Mouse (Mus musculus) ES-CJ7 (cell line): Measurements from ENCODE around the gene Morc3.
A peak's percentile ranks its signal among the peaks of the same experiment; 100 is the strongest.

ENCODE experiments used
- DNase-seq: peaks from one replicate; pipeline ENCODE4 v3.0.0; 2011; ENCODE audit warnings: low read depth, low spot score

Morc3 gene

DNA sequence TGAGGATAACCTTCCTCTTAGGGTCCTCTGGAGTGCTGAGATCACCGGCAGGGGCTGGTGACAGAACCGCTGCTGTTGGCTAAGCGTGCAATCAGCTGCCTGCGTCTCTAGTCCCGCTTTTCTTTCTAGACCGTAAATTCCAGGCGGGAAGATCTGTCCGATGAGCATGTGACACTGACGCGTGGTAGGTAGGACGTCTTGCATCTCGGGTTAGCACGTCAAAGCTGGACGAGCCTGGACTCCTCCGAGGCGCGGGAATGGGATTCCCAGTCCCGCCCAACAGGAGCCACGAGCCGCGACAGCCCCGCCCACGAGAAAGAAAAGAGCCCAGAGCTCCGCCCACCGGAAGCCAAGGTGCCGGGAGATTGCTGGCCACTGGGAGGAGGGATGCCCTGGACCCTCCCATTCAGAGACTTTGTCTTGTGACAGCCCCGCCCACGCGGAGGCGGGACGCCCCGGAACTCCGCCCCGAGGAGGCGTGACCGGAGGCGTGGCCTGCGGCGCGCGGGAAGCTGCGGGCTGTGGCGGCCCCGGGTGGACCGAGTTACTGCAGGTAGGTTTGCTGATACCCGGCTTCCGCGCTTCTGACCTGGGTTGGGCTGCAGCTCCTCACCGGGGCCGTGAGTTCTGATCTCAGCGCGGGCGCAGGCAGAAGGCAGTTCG, 51.6 kb downstream of the Morc3 start, which contains the start of gene Chaf1b:
TSS of gene Chaf1b (plus strand) at position 479 of the 663 bp plus-strand sequence.
- DNase-seq = peak; percentile 97

DNA sequence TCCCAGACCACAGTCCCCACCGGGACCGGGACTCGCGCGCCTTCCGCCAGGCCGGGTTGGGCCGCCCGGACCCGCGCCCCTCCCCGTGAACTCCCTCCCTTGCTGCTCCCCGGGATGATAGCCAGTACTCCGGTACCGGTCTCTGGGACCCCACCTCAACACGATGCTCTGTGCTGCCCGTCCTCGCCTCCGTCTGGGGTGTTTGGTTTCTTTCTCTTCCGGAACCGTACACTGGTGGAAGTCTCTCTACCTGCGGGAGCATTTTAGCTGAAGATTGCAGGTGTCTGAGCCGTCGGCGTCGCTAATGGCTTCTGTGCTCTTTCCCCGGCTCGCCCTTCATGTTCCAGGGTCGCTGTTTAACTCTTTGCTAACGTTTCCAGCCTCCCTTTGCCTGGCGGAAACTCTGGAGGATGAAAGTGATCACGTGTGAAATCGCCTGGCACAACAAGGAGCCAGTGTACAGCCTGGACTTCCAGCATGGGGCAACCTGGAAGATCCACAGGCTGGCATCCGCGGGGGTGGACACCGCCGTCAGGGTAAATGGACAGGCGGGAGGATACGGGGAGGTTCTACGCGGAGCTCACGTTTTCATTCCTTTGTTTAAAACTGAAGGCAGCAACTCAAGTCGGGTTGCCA, 52.3 kb downstream of the Morc3 start:
- DNase-seq = peak; percentile 36

DNA sequence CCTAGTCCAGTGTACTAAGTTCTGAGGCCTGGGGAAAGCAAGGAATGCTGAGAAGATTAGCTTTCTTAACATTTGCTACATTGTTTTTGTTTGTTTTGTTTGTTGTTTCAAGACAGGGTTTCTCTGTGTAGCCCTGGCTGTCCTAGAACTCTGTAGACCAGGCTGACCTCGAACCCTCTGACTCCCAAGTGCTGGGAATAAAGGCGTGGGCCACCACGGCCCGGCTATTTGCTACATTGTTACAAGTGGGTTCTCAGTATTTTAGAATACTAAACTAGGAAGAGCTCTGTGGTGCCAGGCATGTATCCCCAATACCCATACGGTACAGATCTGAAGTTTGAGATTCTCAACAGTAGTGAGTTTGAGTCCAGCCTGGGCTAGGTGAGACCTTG, 52.8 kb downstream of the Morc3 start:
- DNase-seq = no peak

GRCm38 (mm10) chr16:93888481-93888880, 56.6 kb downstream of the Morc3 start:
- DNase-seq = no peak

DNA sequence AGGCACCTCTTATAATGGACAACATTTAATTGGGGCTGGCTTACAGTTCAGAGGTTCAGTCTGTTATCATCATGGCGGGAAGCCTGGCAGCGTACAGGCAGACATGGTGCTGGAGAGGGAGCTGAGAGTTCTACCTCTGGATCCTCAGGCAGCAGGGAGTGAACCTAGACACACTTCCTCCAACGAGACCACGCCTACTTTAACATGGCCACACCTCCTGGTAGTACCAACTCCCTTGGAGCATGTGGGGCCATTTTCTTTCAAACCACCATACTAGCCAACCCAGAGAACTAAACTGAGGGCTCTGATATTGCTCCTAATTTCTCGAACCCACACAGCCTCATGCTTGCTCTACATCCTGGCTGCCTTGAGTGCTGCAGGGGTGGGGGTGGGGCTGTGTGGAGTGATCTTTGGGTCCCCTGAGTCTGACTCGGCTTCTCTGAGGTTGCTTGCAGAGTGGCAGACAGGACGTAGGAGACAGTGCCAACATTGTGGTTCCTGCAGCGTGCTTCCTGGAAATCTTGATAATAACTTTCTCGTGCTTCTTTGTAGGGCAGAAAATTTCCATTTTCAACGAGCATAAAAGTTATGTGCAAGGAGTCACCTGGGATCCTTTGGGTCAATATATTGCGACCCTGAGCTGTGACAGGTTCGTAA, 59.2 kb downstream of the Morc3 start:
- peak; percentile 75 for DNase-seq

DNA sequence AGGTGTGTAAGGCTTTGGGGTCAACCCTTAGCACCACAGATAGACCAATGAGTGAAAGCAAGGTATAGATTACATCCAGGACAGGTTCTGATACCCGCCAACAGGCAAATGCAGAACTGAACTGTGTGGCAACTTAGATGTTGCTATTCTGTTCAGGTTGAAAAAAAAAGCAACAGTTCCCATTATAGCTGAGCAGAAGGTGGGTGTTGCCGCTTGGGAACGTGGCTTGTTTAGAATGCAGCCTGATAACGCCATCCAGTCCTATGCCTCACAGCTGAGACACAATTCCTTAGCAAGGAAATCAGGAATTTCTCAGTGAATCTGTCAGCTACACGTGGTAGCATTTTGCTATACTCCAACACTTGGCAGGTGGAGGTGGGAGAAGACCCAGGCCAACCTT, 61.4 kb downstream of the Morc3 start:
- no peak for DNase-seq

GRCm38 (mm10) chr16:93903027-93903426, 71.1 kb downstream of the Morc3 start:
- peak; percentile 78 for DNase-seq

GRCm38 (mm10) chr16:93906156-93907014, 74.5 kb downstream of the Morc3 start:
- peak; percentile 87 for DNase-seq

DNA sequence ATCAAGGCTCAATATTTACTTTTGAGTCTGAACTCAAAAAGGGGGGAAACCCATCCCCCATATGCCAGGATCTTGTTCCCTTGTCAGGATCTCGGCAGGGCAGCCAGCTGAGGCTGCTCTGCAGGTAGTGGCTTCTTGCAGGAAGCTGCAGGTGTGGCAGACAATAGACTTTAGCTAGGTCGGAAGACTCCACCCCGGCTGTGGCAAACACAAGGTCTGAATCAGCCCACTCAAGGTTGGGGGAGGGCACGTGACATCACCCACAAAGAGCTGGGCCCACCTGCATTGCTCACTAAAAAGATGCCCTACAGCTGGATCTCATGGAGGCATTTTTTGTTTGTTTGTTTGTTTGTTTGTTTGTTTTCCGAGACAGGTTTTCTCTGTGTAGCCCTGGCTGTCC, 75.8 kb downstream of the Morc3 start:
- DNase-seq = peak; percentile 90

- peak; percentile 66 for DNase-seq
Observed at GRCm38 (mm10) chr16:93908196-93908595, 76.3 kb downstream of the Morc3 start.

DNA sequence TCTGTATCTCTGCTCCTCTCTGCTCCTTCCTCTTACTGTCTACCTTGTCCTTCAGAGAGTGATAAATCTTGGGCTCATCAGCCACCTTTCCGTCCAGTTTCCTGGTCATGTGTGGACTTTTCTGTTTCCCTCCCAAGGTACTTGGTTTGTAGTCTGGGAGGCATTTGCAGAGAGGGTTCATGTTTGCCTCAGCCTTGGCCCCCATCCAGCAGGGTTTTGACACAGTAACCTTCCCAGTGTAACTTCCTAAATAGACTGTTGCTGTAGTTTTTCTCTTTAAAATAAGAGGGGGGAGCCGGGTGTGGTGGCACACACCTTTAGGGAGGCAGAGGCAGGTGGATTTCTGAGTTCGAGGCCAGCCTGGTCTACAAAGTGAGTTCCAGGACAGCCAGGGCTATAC, 78.0 kb downstream of the Morc3 start:
- no peak for DNase-seq

DNA sequence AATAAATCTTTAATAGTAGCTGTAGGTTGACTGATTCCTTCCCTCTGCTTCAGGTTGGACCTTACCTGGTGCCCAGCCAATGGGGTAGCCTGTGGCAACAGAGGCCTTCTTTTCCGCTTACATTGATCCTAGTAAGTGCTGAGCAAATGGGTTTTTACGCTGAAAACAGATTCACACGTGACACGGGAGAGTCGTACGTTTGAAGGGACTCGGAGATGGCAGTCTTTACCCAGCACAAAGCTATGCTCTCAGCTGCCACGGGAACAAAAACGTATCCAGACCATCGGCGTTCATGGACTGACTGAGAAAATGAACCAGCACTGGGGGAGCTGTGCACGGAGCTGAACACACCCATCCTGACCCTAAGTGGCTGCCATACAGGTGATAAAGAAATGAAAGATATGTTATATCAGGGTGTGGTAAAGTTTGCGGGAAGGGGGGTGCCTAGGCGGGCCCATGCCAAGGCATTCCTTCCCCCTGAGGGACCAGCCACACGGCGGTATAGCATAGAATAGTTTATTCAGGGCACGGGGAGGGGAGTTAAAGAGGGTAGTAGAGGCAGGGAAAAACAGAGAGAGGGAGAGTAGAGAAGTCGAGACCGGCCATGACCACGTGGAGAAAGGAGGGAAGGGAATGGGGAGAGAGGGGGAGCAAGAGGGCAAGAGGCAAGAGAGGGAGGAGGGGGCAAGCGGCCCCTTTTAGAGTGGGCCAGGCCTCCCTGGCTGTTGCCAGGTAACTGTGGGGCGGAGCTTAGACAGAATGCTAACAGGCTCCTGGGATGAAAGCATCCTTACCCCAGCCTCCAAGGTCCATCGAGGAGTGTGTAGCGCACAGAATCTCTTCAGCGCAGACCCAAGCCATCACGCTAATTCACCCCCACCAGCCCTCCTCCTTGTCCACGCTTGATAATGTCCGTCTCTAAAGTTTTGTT, 79.1 kb downstream of the Morc3 start:
- DNase-seq = peak; percentile 67

- no peak for DNase-seq
Observed at GRCm38 (mm10) chr16:93912158-93912557, 80.2 kb downstream of the Morc3 start.

GRCm38 (mm10) chr16:93912808-93913207, 80.9 kb downstream of the Morc3 start:
- peak; percentile 44 for DNase-seq

DNA sequence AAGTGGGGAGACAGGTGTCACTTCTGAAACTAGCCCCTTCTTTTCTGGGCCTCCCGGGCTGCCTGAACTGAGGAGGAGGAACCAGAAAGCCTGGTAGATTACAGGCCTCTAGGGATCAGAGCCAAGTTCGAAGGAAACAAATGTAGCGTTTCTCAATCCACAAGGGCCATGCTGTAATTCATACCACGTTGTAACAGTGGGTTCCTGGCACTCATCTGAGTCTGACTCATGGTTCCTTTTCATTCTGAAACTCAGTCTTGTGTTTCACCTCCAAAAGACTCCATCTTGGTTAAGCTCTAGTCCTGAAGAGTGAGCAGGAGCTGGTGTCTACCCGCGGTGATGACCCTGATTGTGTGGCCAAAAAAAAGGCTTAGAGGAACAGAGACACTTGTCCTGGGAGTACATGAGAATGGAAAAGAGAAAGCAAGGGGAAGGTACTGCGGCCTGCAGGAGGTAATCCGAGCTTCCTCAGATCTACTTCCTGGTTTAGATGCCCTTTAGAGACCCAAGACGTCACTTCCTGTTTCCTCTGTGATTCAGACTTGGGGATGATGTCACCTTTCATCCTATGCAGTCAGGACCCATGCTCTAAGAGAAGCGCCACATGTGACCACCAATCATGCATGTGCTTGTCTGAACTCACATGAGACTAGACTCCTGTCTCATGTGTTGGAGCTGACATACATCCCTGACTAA, 82.1 kb downstream of the Morc3 start:
- no peak for DNase-seq

GRCm38 (mm10) chr16:93915338-93915849, 83.5 kb downstream of the Morc3 start:
- peak; percentile 75 for DNase-seq

DNA sequence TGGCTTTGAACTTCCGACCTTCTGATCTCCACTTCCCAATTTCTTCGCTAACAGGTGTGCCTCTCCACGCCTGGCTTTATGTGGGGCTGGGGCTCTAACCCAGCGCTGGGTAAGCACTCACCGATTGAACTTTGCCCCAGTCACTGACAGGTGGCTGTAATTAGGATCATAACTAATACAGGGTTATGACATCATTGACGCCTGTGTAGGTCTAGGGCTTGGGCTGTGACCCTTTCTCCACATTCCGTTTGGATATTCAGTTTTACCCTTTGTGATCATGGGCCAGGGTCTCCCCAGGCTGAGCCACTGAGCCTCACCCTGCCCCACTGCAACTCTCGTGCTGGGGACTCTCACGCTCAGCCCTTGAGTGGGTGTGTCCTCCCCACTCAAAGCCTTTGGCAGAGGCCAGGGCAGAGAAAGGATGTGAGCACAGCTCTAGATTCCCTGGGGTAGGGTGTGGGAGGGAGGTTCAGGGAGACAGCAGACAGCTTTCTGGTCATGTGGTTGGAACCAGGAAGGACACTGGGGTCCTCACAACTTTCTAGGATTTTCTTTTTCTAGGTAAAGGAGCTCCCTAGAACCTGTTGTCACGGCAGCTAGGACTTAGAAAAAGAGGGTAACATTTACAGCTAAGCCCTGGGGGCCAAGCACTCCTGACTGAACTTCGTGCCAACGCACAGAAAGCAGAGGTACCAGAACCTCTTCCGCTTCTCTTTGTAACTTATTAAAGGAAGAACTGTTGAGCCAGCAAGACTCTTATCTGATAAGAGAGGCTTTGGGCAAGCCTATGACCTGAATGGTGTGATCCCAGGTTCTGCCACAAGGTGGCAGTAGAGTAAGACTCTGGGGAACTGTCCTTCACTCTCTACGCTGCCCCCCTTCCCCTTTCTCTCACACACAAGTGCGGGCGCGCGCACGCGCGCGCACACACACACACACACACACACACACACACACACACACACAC, 86.1 kb downstream of the Morc3 start:
- peak; percentile 86 for DNase-seq

DNA sequence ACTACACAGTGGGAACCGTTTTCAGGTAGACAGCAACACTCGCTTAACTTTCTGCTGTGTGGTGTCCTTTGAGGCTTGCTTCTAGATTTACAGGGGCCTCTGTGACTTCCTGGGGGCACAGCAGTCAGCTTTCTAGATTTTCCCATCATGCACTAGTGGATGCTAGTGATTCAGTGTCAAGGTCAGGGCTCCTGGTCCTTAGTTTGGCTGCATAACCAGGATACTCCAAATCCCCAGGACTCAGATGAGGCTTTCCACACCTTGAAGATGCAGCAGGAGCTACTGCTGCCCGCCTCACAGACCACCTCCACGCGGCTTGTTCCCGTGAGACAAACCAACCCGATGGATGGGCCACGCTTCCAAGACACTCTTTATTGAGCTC, 86.7 kb downstream of the Morc3 start:
- peak; percentile 43 for DNase-seq

DNA sequence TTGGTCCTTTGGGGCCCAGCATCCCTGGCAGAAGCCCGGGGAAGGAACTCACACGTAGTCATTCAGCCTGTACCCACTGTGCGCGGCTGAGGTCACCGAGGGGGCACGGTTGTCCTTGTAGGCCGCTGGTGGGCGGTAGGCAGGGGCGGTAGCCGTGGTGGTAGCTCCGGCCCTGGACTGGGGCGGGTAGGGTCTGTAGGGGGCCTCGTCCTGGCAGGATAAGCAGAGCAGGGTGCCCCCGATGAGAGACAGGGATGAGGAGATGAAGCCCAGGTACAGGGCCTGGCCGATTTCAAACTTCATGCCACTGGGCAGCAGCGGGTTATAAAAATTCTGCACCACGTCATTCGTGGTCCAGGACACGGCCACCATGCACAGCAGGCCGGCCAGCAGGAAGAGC, 87.3 kb downstream of the Morc3 start:
- DNase-seq = no peak
